Mouse (Mus musculus): ENCODE measurements around the gene Scmh1.

DNA sequence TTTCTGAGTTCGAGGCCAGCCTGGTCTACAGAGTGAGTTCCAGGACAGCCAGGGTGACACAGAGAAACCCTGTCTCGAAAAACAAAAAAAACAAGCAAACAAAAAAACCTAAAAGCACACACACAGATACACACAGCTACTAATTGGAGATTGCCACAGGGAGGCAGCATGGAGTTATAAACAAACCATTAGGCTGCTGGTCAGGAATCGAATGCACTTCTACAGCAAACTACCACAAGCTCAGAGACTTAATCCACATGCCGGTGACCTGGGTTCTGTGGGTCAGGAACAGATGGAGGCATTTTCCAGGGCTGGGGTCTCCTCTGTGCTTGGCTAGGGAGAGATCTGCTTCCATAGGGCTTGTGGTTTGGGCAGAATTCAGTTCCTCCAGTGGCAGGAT lies 17.6 kb upstream of the Scmh1 start:
- TF ChIP-seq GATA1 (IDR thresholded peaks at IDR 0.05; ENCODE audit: borderline replicate concordance, low read length): no peak
- no peak for TF ChIP-seq FLI1 (IDR thresholded peaks at IDR 0.05; ENCODE audit: low read length)

Data from megakaryocyte, embryonic 14.5 days (primary cell).